ENCODE assay signal across 10 mouse cellular contexts in the genomic region with DNA sequence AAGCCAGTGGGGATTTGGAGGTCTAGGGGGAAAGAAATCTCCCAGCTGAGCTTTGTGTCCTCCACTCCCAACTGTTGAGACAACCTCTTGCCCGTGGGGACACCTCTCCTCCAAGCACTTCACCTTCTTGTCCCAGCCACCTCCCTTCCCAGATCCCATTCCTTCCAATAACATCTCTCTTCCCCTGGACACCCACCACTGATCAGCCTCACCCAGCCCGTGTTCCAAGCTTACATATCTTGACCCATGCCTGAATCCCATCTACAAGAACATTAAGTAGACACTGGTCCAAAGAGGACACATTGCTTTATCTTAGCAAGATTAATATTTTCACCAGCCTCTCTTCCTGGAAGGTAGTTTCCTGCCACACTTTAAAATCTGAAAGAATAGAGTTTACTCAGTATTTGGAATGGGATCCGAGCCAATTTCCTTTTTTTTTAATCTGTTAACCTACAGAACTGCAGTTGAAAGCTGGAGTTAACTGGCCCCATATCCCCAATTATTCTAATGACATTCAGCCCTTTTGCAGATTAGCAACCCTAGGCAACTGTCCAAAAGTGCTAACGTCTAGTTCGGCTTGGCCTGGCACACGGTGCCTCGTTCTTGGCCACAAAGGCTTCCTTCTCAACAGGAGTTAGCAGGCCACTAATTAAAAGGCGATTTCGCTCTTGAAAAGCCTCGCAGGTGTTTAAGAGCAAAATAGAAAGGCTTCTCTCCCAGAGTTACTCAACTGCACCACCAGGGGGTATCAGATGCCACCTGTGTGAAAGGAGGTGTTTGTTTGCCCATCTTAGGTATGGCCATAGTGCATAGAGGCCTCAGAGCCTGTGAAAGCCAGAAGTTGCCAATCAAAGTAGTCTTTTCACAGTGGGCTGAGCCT. TPM values are rescaled to one million over a fixed set of nuclear protein-coding genes. Genes with fewer than 3 reads are reported as not detected.
A peak's percentile ranks its signal among the peaks of the same experiment; 100 is the strongest.
DNase-seq lines count a peak whose midpoint lies in the region; ATAC-seq and TF ChIP-seq lines count a peak whose summit lies in the region.
"Had no signal": no experiment of that assay in that cellular context is flagged by ENCODE, and none has a peak within 500 bp of the region (broad histone marks: within the 10 kb centered on the region; RNA-seq: fewer than 3 reads in every experiment).

No protein-coding gene starts in this region.

- TF ChIP-seq EP300 in CH12.LX (IDR thresholded peaks at IDR 0.05; ENCODE audit: low read length), result no peak

- no peak for TF ChIP-seq POLR2A in CH12.LX (IDR thresholded peaks at IDR 0.05; ENCODE audit: low read depth, low read length)
- TF ChIP-seq POLR2A in kidney, adult 2 months (IDR thresholded peaks at IDR 0.05; ENCODE audit: low read depth, low read length), result no peak

- intact Hi-C loops in heart, postnatal 10 days (cut with DNase I), result loop anchor here (1.0 to 2.0 kb wide), 2 partner anchors 162 to 376 kb away; no protein-coding TSS in a partner anchor
- intact Hi-C loops in heart, postnatal 36 days (cut with DNase I), result loop anchor here (1.0 to 5.0 kb wide), 2 partner anchors 162 to 380 kb away; no protein-coding TSS in a partner anchor

- peak; percentile 33 to 54 for DNase-seq in heart, postnatal 10 days
- no peak for DNase-seq in heart, postnatal 36 days
- DNase-seq in CH12.LX (ENCODE audit: extremely low read depth), result peak; percentile 60
- peak; percentile 78 to 86 for DNase-seq in cerebellum, postnatal 14 days
- DNase-seq in kidney, adult 2 months, result peak; percentile 69
- peak; percentile 89 for DNase-seq in midbrain, embryonic 11.5 days (ENCODE audit: low spot score, missing footprints)
- DNase-seq in thymus, postnatal 36 days, result peak; percentile 66 to 69
- no peak for DNase-seq in left cerebral cortex, adult 9 months (ENCODE audit: low spot score in 2 of 2)

- dilution Hi-C loops in CH12.LX (cut with MboI; ENCODE audit: extremely low pct_ligation_motif_present, extremely low pct_unique_long_range_greater_than_20kb, low sequenced_read_pairs), result no loop called here

- H3K79me2 ChIP-seq in CH12.LX (replicated peaks; ENCODE audit: control insufficient read depth, extremely low read depth, insufficient read depth, poor library complexity, severe bottlenecking), result no peaks in the 10 kb centered on the region

- no peak overlapping the region for H3K9ac ChIP-seq in CH12.LX (ENCODE audit: insufficient read depth, low read depth)
- H3K9ac ChIP-seq in midbrain, embryonic 11.5 days (ENCODE audit: low read length), result no peak overlapping the region
- H3K9ac ChIP-seq: heart, embryonic 15.5 days had no signal

- no peaks in the 10 kb centered on the region for H3K9me3 ChIP-seq in CH12.LX (replicated peaks; ENCODE audit: low read length)
- H3K9me3 ChIP-seq in midbrain, embryonic 11.5 days (ENCODE audit: control insufficient read depth, low read length), result no peaks in the 10 kb centered on the region
- H3K9me3 ChIP-seq: heart, embryonic 15.5 days had no signal

- peak; percentile 46 to 90 for TF ChIP-seq CTCF in CH12.LX (conservative IDR thresholded peaks at IDR 0.05 in 1 of 2, IDR thresholded peaks at IDR 0.05 in 1 of 2; ENCODE audit: low read depth in 2 of 2, low read length in 2 of 2)
- peak; percentile 41; the same call in 1 of the 2 replicates for TF ChIP-seq CTCF in kidney, adult 2 months (conservative IDR thresholded peaks at IDR 0.05; ENCODE audit: insufficient read depth, insufficient read length, low read depth, low read length)

- H3K27ac ChIP-seq in CH12.LX (ENCODE audit: insufficient read depth, low read depth), result no peak overlapping the region
- H3K27ac ChIP-seq in kidney, adult 2 months (ENCODE audit: insufficient read depth, low read depth, low read length), result no peak overlapping the region
- no peak overlapping the region for H3K27ac ChIP-seq in midbrain, embryonic 11.5 days (ENCODE audit: low read depth, low read length)
- H3K27ac ChIP-seq: heart, embryonic 15.5 days had no signal

- H3K27me3 ChIP-seq in CH12.LX (replicated peaks), result peaks cover 3% of the 10 kb centered on the region
- no peaks in the 10 kb centered on the region for H3K27me3 ChIP-seq in kidney, adult 2 months (replicated peaks; ENCODE audit: control insufficient read depth, insufficient read depth, low read length)
- H3K27me3 ChIP-seq in midbrain, embryonic 11.5 days (ENCODE audit: control insufficient read depth, insufficient read depth, low read length), result no peaks in the 10 kb centered on the region; the same call in 1 of the 2 replicates
- H3K27me3 ChIP-seq: heart, embryonic 15.5 days had no signal

- no peaks in the 10 kb centered on the region for H3K36me3 ChIP-seq in CH12.LX (replicated peaks in 1 of 2; ENCODE audit: control insufficient read depth in 1 of 2, insufficient read depth in 1 of 2, low read length in 1 of 2)
- no peaks in the 10 kb centered on the region for H3K36me3 ChIP-seq in kidney, adult 2 months (ENCODE audit: control insufficient read depth, insufficient read depth, low read length)
- no peaks in the 10 kb centered on the region for H3K36me3 ChIP-seq in midbrain, embryonic 11.5 days (ENCODE audit: control insufficient read depth, insufficient read depth, low read length)
- H3K36me3 ChIP-seq: heart, embryonic 15.5 days had no signal

- in situ Hi-C loops in CH12.LX (cut with MboI; ENCODE audit: low pct_ligation_motif_present, low pct_unique_long_range_greater_than_20kb, low sequenced_read_pairs), result no loop called here

- H3K4me3 ChIP-seq in CH12.LX (replicated peaks in 1 of 3; ENCODE audit: low read depth in 2 of 3, low read length in 2 of 3, poor library complexity in 1 of 3), result no peak overlapping the region
- H3K4me3 ChIP-seq in kidney, adult 2 months (ENCODE audit: insufficient read depth, low read depth, low read length), result no peak overlapping the region
- no peak overlapping the region for H3K4me3 ChIP-seq in midbrain, embryonic 11.5 days (ENCODE audit: low read depth, low read length)
- H3K4me3 ChIP-seq: heart, embryonic 15.5 days; myocyte had no signal

- peaks cover 0 to 24% of the 10 kb centered on the region in 2 experiments; a peak in 3 of 4 replicates for H3K4me1 ChIP-seq in CH12.LX (ENCODE audit: control insufficient read depth in 1 of 2, insufficient read depth in 2 of 2)
- peaks cover 6% of the 10 kb centered on the region; the same call in 1 of the 2 replicates for H3K4me1 ChIP-seq in kidney, adult 2 months (ENCODE audit: control insufficient read depth, insufficient read depth, low read length)
- H3K4me1 ChIP-seq in midbrain, embryonic 11.5 days (ENCODE audit: control insufficient read depth, insufficient read depth, low read length), result peaks cover 36% of the 10 kb centered on the region

- no peak; the same call in 1 of the 2 replicates for ATAC-seq in midbrain, embryonic 11.5 days (ENCODE audit: low FRiP score)

- peak; percentile 85 for TF ChIP-seq RAD21 in CH12.LX (IDR thresholded peaks at IDR 0.05; ENCODE audit: low read depth, low read length)

- H3K4me2 ChIP-seq in CH12.LX (ENCODE audit: insufficient read depth, low read depth, poor library complexity, severe bottlenecking), result peak overlapping the region; percentile 30; the same call in 1 of the 2 replicates
- no peak overlapping the region for H3K4me2 ChIP-seq in midbrain, embryonic 11.5 days
- H3K4me2 ChIP-seq: heart, embryonic 15.5 days had no signal

- 38% methylated on average over 10 of the region's 10 CpGs for WGBS in kidney, adult 2 months
- 18% methylated on average over 10 of the region's 10 CpGs for WGBS in midbrain, embryonic 11.5 days

TF ChIP-seq in CH12.LX, 34 proteins besides CTCF, POLR2A, EP300 and RAD21 (continues in another document):
- TF ChIP-seq MYC (IDR thresholded peaks at IDR 0.05; ENCODE audit: low read depth, low read length), result no peak
- no peak for TF ChIP-seq USF2 (conservative IDR thresholded peaks at IDR 0.05; ENCODE audit: low read depth, low read length)
- 0 out of 2 replicates have a peak, but pooled peaks have one; percentile 11 for TF ChIP-seq JUND (conservative IDR thresholded peaks at IDR 0.05; ENCODE audit: low read depth, low read length)
- TF ChIP-seq MAX (IDR thresholded peaks at IDR 0.05; ENCODE audit: low read length), result no peak
- 0 out of 2 replicates have a peak, but pooled peaks have one; percentile 24 for TF ChIP-seq NRF1 (IDR thresholded peaks at IDR 0.05; ENCODE audit: low read depth, low read length)
- TF ChIP-seq CHD1 (IDR thresholded peaks at IDR 0.05; ENCODE audit: low read depth, low read length), result no peak
- TF ChIP-seq GABPA (IDR thresholded peaks at IDR 0.05; ENCODE audit: insufficient replicate concordance, low read depth, low read length), result no peak
- TF ChIP-seq MAZ (IDR thresholded peaks at IDR 0.05; ENCODE audit: low read depth, low read length), result no peak
- TF ChIP-seq ZMIZ1 (IDR thresholded peaks at IDR 0.05; ENCODE audit: low read depth, low read length), result no peak
- peak; percentile 83 for TF ChIP-seq ZC3H11A (IDR thresholded peaks at IDR 0.05; ENCODE audit: low read depth, low read length)
- TF ChIP-seq SMC3 (IDR thresholded peaks at IDR 0.05; ENCODE audit: low read depth, low read length), result peak; percentile 93
- TF ChIP-seq SIN3A (IDR thresholded peaks at IDR 0.05; ENCODE audit: low read length), result no peak
- no peak for TF ChIP-seq KAT2A (IDR thresholded peaks at IDR 0.05; ENCODE audit: insufficient replicate concordance, low read length)
- TF ChIP-seq ETS1 (conservative IDR thresholded peaks at IDR 0.05; ENCODE audit: low read depth, low read length), result no peak
- no peak for TF ChIP-seq POLR2AphosphoS2 (IDR thresholded peaks at IDR 0.05; ENCODE audit: low read depth, low read length)
- no peak for TF ChIP-seq JUN (IDR thresholded peaks at IDR 0.05; ENCODE audit: insufficient read depth, low read depth, low read length)
- no peak for TF ChIP-seq PAX5 (IDR thresholded peaks at IDR 0.05; ENCODE audit: low read length)
- TF ChIP-seq TCF12 (IDR thresholded peaks at IDR 0.05; ENCODE audit: low read depth, low read length), result 0 out of 2 replicates have a peak, but pooled peaks have one; percentile 28
- TF ChIP-seq ELF1 (IDR thresholded peaks at IDR 0.05; ENCODE audit: low read depth, low read length), result no peak
- TF ChIP-seq MEF2A (IDR thresholded peaks at IDR 0.05; ENCODE audit: borderline replicate concordance, low read depth, low read length), result no peak
- no peak for TF ChIP-seq BHLHE40 (IDR thresholded peaks at IDR 0.05; ENCODE audit: low read depth, low read length)
- no peak for TF ChIP-seq TBP (conservative IDR thresholded peaks at IDR 0.05; ENCODE audit: low read depth, low read length)
- TF ChIP-seq RCOR1 (conservative IDR thresholded peaks at IDR 0.05; ENCODE audit: low read depth, low read length), result no peak

RNA-seq across cellular contexts. Expression of gene Lrrc8c, which starts 26.6 kb away (rescaled TPM):
- total RNA-seq in heart, postnatal 10 days (2021), result 10 to 100 TPM; 55.5 to 58.8 TPM
- total RNA-seq in heart, postnatal 36 days (2021), result 10 to 100 TPM; 25.3 to 29.8 TPM
- total RNA-seq in CH12.LX (2012; rRNA removed) (2.4 and 5.9 TPM in 2 replicates), CH12.LX (2014; rRNA removed) (2.4 and 3.3 TPM in 2 replicates)
- polyA plus RNA-seq in CH12.LX (2012; ENCODE audit: insufficient read length, low read depth), result 7.3 and 10.3 TPM in 2 replicates
- 13.0 and 13.6 TPM in 2 replicates for polyA plus RNA-seq in kidney, adult 2 months (2012; rRNA removed)
- polyA plus RNA-seq in midbrain, embryonic 11.5 days (2014; fragmentation: Nextera tagmentation; extraction: Ambion mirVana), result 12.4 and 12.8 TPM in 2 replicates

Comparison
In these comparisons a context has a peak if more than half of its experiments do, and no peak if none do; other contexts are left out.
1. DNase-seq: peak in heart, postnatal 10 days (2 of 2), CH12.LX (single experiment), cerebellum, postnatal 14 days (2 of 2), kidney, adult 2 months (single experiment), midbrain, embryonic 11.5 days (single experiment) and thymus, postnatal 36 days (2 of 2); none in heart, postnatal 36 days (0 of 2) and left cerebral cortex, adult 9 months (0 of 2).